Comparison of ENCODE assay signal across 8 mouse cellular contexts in genomic region chr8:105770609-105771008, GRCm38 (mm10). TPM values are rescaled to one million over a fixed set of nuclear protein-coding genes. Genes with fewer than 3 reads are reported as not detected.
DNase-seq lines count a peak whose midpoint lies in the region; ATAC-seq and TF ChIP-seq lines count a peak whose summit lies in the region.

No protein-coding gene starts in this region.

- no peaks in the 10 kb centered on the region for H3K27me3 ChIP-seq in heart, adult 2 months (ENCODE audit: control insufficient read depth, insufficient read depth, low read length)
- no peaks in the 10 kb centered on the region for H3K27me3 ChIP-seq in heart, embryonic 10.5 days (ENCODE audit: insufficient read depth, poor library complexity, severe bottlenecking)
- no peaks in the 10 kb centered on the region for H3K27me3 ChIP-seq in lung, embryonic 14.5 days (ENCODE audit: insufficient read depth, low read length)

- no peaks in the 10 kb centered on the region for H3K36me3 ChIP-seq in heart, adult 2 months (ENCODE audit: control insufficient read depth, insufficient read depth, low read length)
- H3K36me3 ChIP-seq in heart, embryonic 10.5 days = peaks cover 72% of the 10 kb centered on the region
- peaks cover 78% of the 10 kb centered on the region for H3K36me3 ChIP-seq in lung, embryonic 14.5 days (ENCODE audit: insufficient read depth)

- ATAC-seq in lung, embryonic 14.5 days (ENCODE audit: insufficient read depth) = peak; percentile 44; the same call in 1 of the 2 replicates

- H3K9ac ChIP-seq in heart, adult 2 months (ENCODE audit: low read depth, low read length) = no peak overlapping the region
- no peak overlapping the region for H3K9ac ChIP-seq in lung, embryonic 14.5 days

- H3K79me2 ChIP-seq in heart, adult 2 months (replicated peaks; ENCODE audit: control insufficient read depth, insufficient read depth, low read length) = no peaks in the 10 kb centered on the region

- intact Hi-C loops in heart, adult 2 months (cut with DNase I) = no loop called here
- intact Hi-C loops in heart, postnatal 36 days (cut with DNase I) = loop anchor here (5.0 kb wide), 1 partner anchor 162 kb away; the partner anchor contains the start of gene Ctrl

- DNase-seq in heart, adult 2 months = no peak
- no peak for DNase-seq in heart, embryonic 10.5 days (ENCODE audit: low spot score)
- peak; percentile 45 for DNase-seq in 3T3-L1 (ENCODE audit: low read depth, low spot score)
- DNase-seq in T-cell, adult 2 months (ENCODE audit: low spot score) = peak; percentile 20
- peak; percentile 63 for DNase-seq in lung, embryonic 14.5 days
- no peak for DNase-seq in urinary bladder, postnatal 36 days (ENCODE audit: low spot score in 2 of 2)
- DNase-seq in urinary bladder, postnatal 4 days (ENCODE audit: low spot score in 2 of 2) = no peak
- DNase-seq in heart, postnatal 36 days = no peak

- no peaks in the 10 kb centered on the region for H3K9me3 ChIP-seq in heart, embryonic 10.5 days
- H3K9me3 ChIP-seq in lung, embryonic 14.5 days (ENCODE audit: low read depth, low read length) = no peaks in the 10 kb centered on the region

- H3K4me1 ChIP-seq in heart, adult 2 months (ENCODE audit: control insufficient read depth, insufficient read depth, low read length) = no peaks in the 10 kb centered on the region
- no peaks in the 10 kb centered on the region for H3K4me1 ChIP-seq in heart, embryonic 10.5 days
- H3K4me1 ChIP-seq in lung, embryonic 14.5 days (ENCODE audit: insufficient read depth) = no peaks in the 10 kb centered on the region

- 82% methylated on average over 1 of the region's 1 CpGs for WGBS in heart, adult 2 months
- 88% methylated on average over 1 of the region's 1 CpGs for WGBS in heart, embryonic 10.5 days
- 57% methylated on average over 1 of the region's 1 CpGs for WGBS in lung, embryonic 14.5 days

- H3K27ac ChIP-seq in heart, adult 2 months = no peak overlapping the region
- no peak overlapping the region for H3K27ac ChIP-seq in heart, embryonic 10.5 days
- no peak overlapping the region for H3K27ac ChIP-seq in lung, embryonic 14.5 days (ENCODE audit: low read depth)

- no peak for TF ChIP-seq EP300 in heart, adult 2 months (IDR thresholded peaks at IDR 0.05; ENCODE audit: insufficient read depth, low read depth, low read length)

- H3K4me3 ChIP-seq in heart, adult 2 months = no peak overlapping the region
- H3K4me3 ChIP-seq in heart, embryonic 10.5 days = no peak overlapping the region
- H3K4me3 ChIP-seq in lung, embryonic 14.5 days (ENCODE audit: low read depth, low read length) = no peak overlapping the region

- H3K4me2 ChIP-seq in lung, embryonic 14.5 days = no peak overlapping the region

- TF ChIP-seq CTCF in heart, adult 2 months (IDR thresholded peaks at IDR 0.05) = peak; percentile 90
- TF ChIP-seq CTCF in lung, embryonic 14.5 days (IDR thresholded peaks at IDR 0.05; ENCODE audit: low read depth) = peak; percentile 79

- TF ChIP-seq POLR2A in heart, adult 2 months (IDR thresholded peaks at IDR 0.05; ENCODE audit: insufficient read depth, low read depth, low read length) = no peak

RNA-seq across cellular contexts. Expression of gene Gfod2, which starts 12.1 kb away (rescaled TPM):
- total RNA-seq in heart, adult 2 months (2021) = 1 to 10 TPM; 3.7 TPM
- polyA plus RNA-seq in heart, adult 2 months (2012; rRNA removed) = 2.3 and 3.0 TPM in 2 replicates
- polyA plus RNA-seq in heart, embryonic 10.5 days (2016; fragmentation: Nextera tagmentation; extraction: Ambion mirVana) = 13.1 and 18.2 TPM in 2 replicates
- polyA plus RNA-seq in lung, embryonic 14.5 days (2014; fragmentation: Nextera tagmentation; extraction: Ambion mirVana) = 21.2 and 22.6 TPM in 2 replicates
- total RNA-seq in heart, postnatal 36 days (2021) = 1 to 10 TPM; 4.0 to 4.1 TPM

RNA-seq across cellular contexts. Expression of gene Ranbp10, which starts 56.5 kb away (rescaled TPM):
- total RNA-seq in heart, adult 2 months (2021) = 10 to 100 TPM; 18.0 to 18.5 TPM
- polyA plus RNA-seq in heart, adult 2 months (2012; rRNA removed) = 20.0 and 22.3 TPM in 2 replicates
- polyA plus RNA-seq in heart, embryonic 10.5 days (2016; fragmentation: Nextera tagmentation; extraction: Ambion mirVana) = 8.6 and 10.4 TPM in 2 replicates
- polyA plus RNA-seq in lung, embryonic 14.5 days (2014; fragmentation: Nextera tagmentation; extraction: Ambion mirVana) = 12.2 and 13.8 TPM in 2 replicates
- 10 to 100 TPM; 19.8 TPM for total RNA-seq in heart, postnatal 36 days (2021)

RNA-seq across cellular contexts. Expression of gene Tsnaxip1, which starts 56.9 kb away (rescaled TPM):
- not detected for total RNA-seq in heart, adult 2 months (2021)
- polyA plus RNA-seq in heart, adult 2 months (2012; rRNA removed) = 0.20 TPM in 1 of 2 replicates, not detected in the other
- 0.06 TPM in 2 replicates for polyA plus RNA-seq in heart, embryonic 10.5 days (2016; fragmentation: Nextera tagmentation; extraction: Ambion mirVana)
- 0.09 and 0.11 TPM in 2 replicates for polyA plus RNA-seq in lung, embryonic 14.5 days (2014; fragmentation: Nextera tagmentation; extraction: Ambion mirVana)
- not detected for total RNA-seq in heart, postnatal 36 days (2021)

Comparison
In these comparisons a context has a peak if more than half of its experiments do, and no peak if none do; other contexts are left out.
1. DNase-seq: peak in 3T3-L1 (single experiment), T-cell, adult 2 months (single experiment) and lung, embryonic 14.5 days (single experiment); none in heart, adult 2 months (0 of 2), heart, embryonic 10.5 days (single experiment), urinary bladder, postnatal 36 days (0 of 2), urinary bladder, postnatal 4 days (0 of 2) and heart, postnatal 36 days (0 of 2).